Mouse (Mus musculus) CH12.LX (cell line): Measurements from ENCODE around the gene Ing4. TPM values are rescaled to one million over a fixed set of nuclear protein-coding genes. Genes with fewer than 3 reads are reported as not detected.

Source experiments
- DNase-seq: peaks from one replicate; pipeline ENCODE4 v3.0.0-alpha.2; 2013; ENCODE audit errors: extremely low read depth
- H3K27ac ChIP-seq: 2 replicates; pipeline ENCODE4 v1.5.1; 2012; ENCODE audit warnings: low read depth, mild to moderate bottlenecking, control low read depth, moderate library complexity; ENCODE audit not compliant: insufficient read depth
- H3K27me3 ChIP-seq: replicated peaks from 2 replicates; pipeline ENCODE3; 2012; ENCODE audit warnings: inconsistent platforms
- H3K36me3 ChIP-seq, 2 experiments: replicated peaks in 1 of 2; 2 replicates each; pipeline versions ENCODE3 to v1.6.1; 2012; ENCODE audit warnings: inconsistent platforms in 1 of 2, low read length in 1 of 2, mild to moderate bottlenecking in 1 of 2, mixed read lengths in 1 of 2, moderate library complexity in 1 of 2; ENCODE audit not compliant: control insufficient read depth in 1 of 2, insufficient read depth in 1 of 2
- H3K4me1 ChIP-seq, 2 experiments: 2 replicates each; pipeline ENCODE4 v1.6.1; 2012; ENCODE audit warnings: inconsistent platforms in 1 of 2, moderate library complexity in 1 of 2; ENCODE audit not compliant: insufficient read depth in 2 of 2, control insufficient read depth in 1 of 2
- H3K4me2 ChIP-seq: 2 replicates; pipeline ENCODE4 v1.6.1; 2012; ENCODE audit warnings: low read depth, mild to moderate bottlenecking, control low read depth; ENCODE audit not compliant: poor library complexity, insufficient read depth, severe bottlenecking
- H3K4me3 ChIP-seq, 3 experiments: fragments of 150-350 bp in 1 of 3; sonication (generic) in 1 of 3; replicated peaks in 1 of 3; 2 replicates each; pipeline versions ENCODE3 to v1.5.1; 2011 to 2012; ENCODE audit warnings: low read depth in 2 of 3, low read length in 2 of 3, mild to moderate bottlenecking in 2 of 3, moderate library complexity in 2 of 3, control low read depth in 1 of 3, improper control_type of control experiment in 1 of 3, inconsistent platforms in 1 of 3, mixed read lengths in 1 of 3; ENCODE audit not compliant: poor library complexity in 1 of 3
- H3K79me2 ChIP-seq: replicated peaks from 2 replicates; pipeline ENCODE4 v1.6.1; 2012; ENCODE audit warnings: mild to moderate bottlenecking, moderate library complexity; ENCODE audit not compliant: control insufficient read depth, poor library complexity, insufficient read depth, severe bottlenecking; ENCODE audit errors: extremely low read depth
- H3K9ac ChIP-seq: 2 replicates; pipeline ENCODE4 v1.6.1; 2012; ENCODE audit warnings: low read depth, mild to moderate bottlenecking, control low read depth, moderate library complexity; ENCODE audit not compliant: insufficient read depth
- H3K9me3 ChIP-seq: replicated peaks from 2 replicates; pipeline ENCODE3; 2012; ENCODE audit warnings: low read length, inconsistent platforms, mixed read lengths
- BHLHE40 ChIP-seq: IDR thresholded peaks from 2 replicates; pipeline ENCODE4 v1.6.1; 2011; ENCODE audit warnings: mild to moderate bottlenecking, low read depth, low read length, improper control_type of control experiment
- CTCF ChIP-seq, 2 experiments: IDR thresholded peaks in 1 of 2; conservative IDR thresholded peaks in 1 of 2; 2 replicates each; pipeline ENCODE4 v1.5.1; 2011 to 2012; ENCODE audit warnings: low read depth in 2 of 2, low read length in 2 of 2, improper control_type of control experiment in 1 of 2, inconsistent platforms in 1 of 2, mild to moderate bottlenecking in 1 of 2, moderate library complexity in 1 of 2
- E2F4 ChIP-seq: IDR thresholded peaks from 2 replicates; pipeline ENCODE4 v1.6.1; 2011; ENCODE audit warnings: low read depth, low read length, improper control_type of control experiment; ENCODE audit not compliant: insufficient replicate concordance
- ELF1 ChIP-seq: IDR thresholded peaks from 2 replicates; pipeline ENCODE4 v1.6.1; 2014; ENCODE audit warnings: low read depth, mild to moderate bottlenecking, inconsistent platforms, low read length, improper control_type of control experiment
- GABPA ChIP-seq: IDR thresholded peaks from 2 replicates; pipeline ENCODE4 v1.6.1; 2012; ENCODE audit warnings: low read depth, low read length, improper control_type of control experiment, inconsistent platforms; ENCODE audit not compliant: insufficient replicate concordance
- IRF4 ChIP-seq: IDR thresholded peaks from 2 replicates; pipeline ENCODE4 v1.6.1; 2014; ENCODE audit warnings: low read depth, mild to moderate bottlenecking, inconsistent platforms, low read length, improper control_type of control experiment
- MAX ChIP-seq: IDR thresholded peaks from 2 replicates; pipeline ENCODE4 v1.6.1; 2011; ENCODE audit warnings: low read length, improper control_type of control experiment
- MXI1 ChIP-seq: IDR thresholded peaks from 2 replicates; pipeline ENCODE4 v1.6.1; 2011; ENCODE audit warnings: mild to moderate bottlenecking, low read depth, low read length, improper control_type of control experiment
- MYC ChIP-seq: IDR thresholded peaks from 2 replicates; pipeline ENCODE4 v1.6.1; 2011; ENCODE audit warnings: low read depth, mild to moderate bottlenecking, improper control_type of control experiment, low read length
- POLR2AphosphoS2 ChIP-seq: IDR thresholded peaks from 2 replicates; pipeline ENCODE4 v1.6.1; 2011; ENCODE audit warnings: low read depth, low read length, improper control_type of control experiment
- RAD21 ChIP-seq: IDR thresholded peaks from 2 replicates; pipeline ENCODE4 v1.6.1; 2011; ENCODE audit warnings: low read depth, mild to moderate bottlenecking, low read length, improper control_type of control experiment, moderate library complexity
- RCOR1 ChIP-seq: conservative IDR thresholded peaks from 2 replicates; pipeline ENCODE4 v1.6.1; 2012; ENCODE audit warnings: low read depth, mild to moderate bottlenecking, inconsistent platforms, low read length, improper control_type of control experiment
- SMC3 ChIP-seq: IDR thresholded peaks from 2 replicates; pipeline ENCODE4 v1.6.1; 2011; ENCODE audit warnings: low read depth, low read length, improper control_type of control experiment
- TBP ChIP-seq: conservative IDR thresholded peaks from 2 replicates; pipeline ENCODE4 v1.6.1; 2011; ENCODE audit warnings: low read depth, low read length, improper control_type of control experiment
- UBTF ChIP-seq: IDR thresholded peaks from 2 replicates; pipeline ENCODE4 v1.6.1; 2012; ENCODE audit warnings: low read depth, mild to moderate bottlenecking, inconsistent platforms, low read length, improper control_type of control experiment, moderate library complexity
- ZC3H11A ChIP-seq: IDR thresholded peaks from 2 replicates; pipeline ENCODE4 v1.6.1; 2012; ENCODE audit warnings: low read depth, mild to moderate bottlenecking, inconsistent platforms, low read length, improper control_type of control experiment
- ZKSCAN1 ChIP-seq: IDR thresholded peaks from 2 replicates; pipeline ENCODE4 v1.6.1; 2012; ENCODE audit warnings: low read depth, inconsistent platforms, low read length, improper control_type of control experiment, borderline replicate concordance
- ZMIZ1 ChIP-seq: IDR thresholded peaks from 2 replicates; pipeline ENCODE4 v1.6.1; 2012; ENCODE audit warnings: low read depth, mild to moderate bottlenecking, inconsistent platforms, low read length, improper control_type of control experiment
- ZNF384 ChIP-seq: IDR thresholded peaks from 2 replicates; pipeline ENCODE4 v1.6.1; 2012; ENCODE audit warnings: low read depth, low read length, improper control_type of control experiment, inconsistent platforms
- dilution Hi-C: fragments of 300-500 bp; cut with MboI; formaldehyde crosslinking; loops from 2 replicates; pipeline ENCODE4 v1.14.3; 2020; ENCODE audit warnings: low sequenced_read_pairs; ENCODE audit not compliant: extremely low pct_unique_long_range_greater_than_20kb, extremely low pct_ligation_motif_present
- in situ Hi-C: fragments of 300-500 bp; cut with MboI; formaldehyde crosslinking; loops from 3 replicates; pipeline ENCODE4 v1.14.3; 2019; ENCODE audit warnings: low sequenced_read_pairs, low pct_ligation_motif_present, low pct_unique_long_range_greater_than_20kb, mixed read lengths
- polyA plus RNA-seq: library from polyadenylated mRNA; unstranded; fragments of >175 nt; gene quantifications from 2 replicates; pipeline ENCODE4 v1.2.1, GENCODE M21; 2012; ENCODE audit warnings: low read depth; ENCODE audit not compliant: insufficient read length
- total RNA-seq, 2 experiments: library from RNA; depleted of rRNA; stranded (reverse); fragments of 300-350 nt in 1 of 2; fragments of >200 nt in 1 of 2; gene quantifications; 2 replicates each; pipeline ENCODE4 v1.2.3; 2012 to 2014

Gene Ing4
- total and polyA plus RNA-seq, 3 experiments = 21.3 to 31.3 (median 27.3) TPM

GRCm38 (mm10) chr6:125084424-125084823 is 44.9 kb downstream of the Ing4 start:
- dilution Hi-C loops (no loop called here), in situ Hi-C loops (no loop called here)
- Histone ChIP-seq H3K36me3 (peaks cover 20 to 55% of the 10 kb centered on the region in 2 experiments), H3K4me1 (peaks cover 5 to 15% of the 10 kb centered on the region in 2 experiments), H3K4me2 (no peak overlapping the region), H3K79me2 (no peaks in the 10 kb centered on the region), H3K9me3 (no peaks in the 10 kb centered on the region), H3K9ac (no peak overlapping the region), H3K27ac (no peak overlapping the region), H3K4me3 (no peak overlapping the region), H3K27me3 (no peaks in the 10 kb centered on the region)
- DNase-seq = peak; percentile 74
- TF ChIP-seq ZC3H11A (peak; percentile 40; the same call in 1 of the 2 replicates), MYC (peak; percentile 98), ZKSCAN1 (no peak), POLR2AphosphoS2 (no peak), E2F4 (no peak), MAX (peak; percentile 59; the same call in 1 of the 2 replicates), RAD21 (peak; percentile 96), IRF4 (0 out of 2 replicates have a peak, but pooled peaks have one; percentile 18), UBTF (no peak), GABPA (no peak), CTCF (conservative IDR thresholded peaks at IDR 0.05 in 1 of 2, IDR thresholded peaks at IDR 0.05 in 1 of 2; ENCODE audit: low read depth in 2 of 2, low read length in 2 of 2) (peak; percentile 81 to 96), BHLHE40 (no peak), TBP (no peak), SMC3 (peak; percentile 89), MXI1 (no peak)

- H3K27me3 ChIP-seq = no peaks in the 10 kb centered on the region
- H3K4me1 ChIP-seq = peaks cover 6 to 18% of the 10 kb centered on the region in 2 experiments
- TF ChIP-seq POLR2AphosphoS2 (no peak), ZNF384 (no peak), ZMIZ1 (no peak), MYC (no peak), CTCF (conservative IDR thresholded peaks at IDR 0.05 in 1 of 2, IDR thresholded peaks at IDR 0.05 in 1 of 2; ENCODE audit: low read depth in 2 of 2, low read length in 2 of 2) (no peak), ELF1 (no peak), BHLHE40 (no peak), E2F4 (no peak), SMC3 (no peak), RCOR1 (no peak), TBP (no peak)
- no peak for DNase-seq
- dilution Hi-C loops = no loop called here
- H3K4me2 ChIP-seq = no peak overlapping the region
- peaks cover under 1 to 22% of the 10 kb centered on the region in 2 experiments for H3K36me3 ChIP-seq
- no peak overlapping the region for H3K27ac ChIP-seq
- no peak overlapping the region for H3K4me3 ChIP-seq
- no peak overlapping the region for H3K9ac ChIP-seq
- in situ Hi-C loops = no loop called here
- H3K79me2 ChIP-seq = no peaks in the 10 kb centered on the region
- H3K9me3 ChIP-seq = no peaks in the 10 kb centered on the region
These were observed 48.4 kb downstream of the Ing4 start for GRCm38 (mm10) chr6:125087937-125088336.
